Mouse (Mus musculus) ZHBTc4 (cell line): ENCODE measurements around the gene Myh10.
A peak's percentile ranks its signal among the peaks of the same experiment; 100 is the strongest.
"Not testable (repeated sequence)": the region's sequence is repeated elsewhere in the genome, so short reads cannot be mapped to it uniquely, and the experiment has no call there.

Experiments used
- DNase-seq: peaks from one replicate; pipeline ENCODE4 v3.0.0-alpha.2; 2011; ENCODE audit warnings: low read depth, low spot score

The Myh10 gene

DNA sequence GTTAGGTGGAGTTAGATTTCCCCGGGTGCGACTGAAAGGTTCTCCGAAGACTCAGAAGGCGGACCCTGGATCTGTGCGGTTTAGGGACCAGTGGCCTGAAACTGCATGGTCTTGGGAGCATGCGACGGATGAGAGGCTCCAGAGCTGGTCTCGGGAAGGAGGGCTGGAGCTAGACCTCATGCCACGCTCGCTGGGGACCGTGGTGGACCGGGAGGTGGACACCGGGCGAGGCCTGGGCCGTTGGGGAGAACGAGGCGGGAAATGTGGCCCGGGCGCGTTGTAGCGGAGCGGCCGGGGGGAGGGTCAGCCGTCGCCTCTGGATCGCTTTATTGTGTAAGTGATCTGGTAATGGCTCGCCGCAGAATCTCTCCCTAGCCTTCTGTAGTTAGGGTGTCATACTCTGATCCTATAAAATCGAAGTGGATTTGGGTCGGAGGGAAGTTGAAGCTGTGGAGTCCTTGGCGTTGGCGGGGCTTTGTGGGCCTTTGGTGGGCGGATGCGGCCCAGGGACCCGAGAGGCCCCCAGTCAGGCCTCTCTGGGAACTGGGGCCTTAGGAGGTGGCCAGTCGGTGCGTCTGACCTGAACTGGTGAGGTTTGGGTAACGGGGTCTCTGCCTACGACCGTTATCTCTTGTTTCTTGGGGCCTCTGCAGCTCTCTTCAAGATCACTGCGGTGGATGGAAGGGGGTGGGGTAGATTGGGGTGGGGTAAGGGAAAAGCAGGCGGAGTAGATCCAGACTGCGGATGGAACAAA is 1.5 kb downstream of the Myh10 start:
- peak; percentile 36 for DNase-seq

DNA sequence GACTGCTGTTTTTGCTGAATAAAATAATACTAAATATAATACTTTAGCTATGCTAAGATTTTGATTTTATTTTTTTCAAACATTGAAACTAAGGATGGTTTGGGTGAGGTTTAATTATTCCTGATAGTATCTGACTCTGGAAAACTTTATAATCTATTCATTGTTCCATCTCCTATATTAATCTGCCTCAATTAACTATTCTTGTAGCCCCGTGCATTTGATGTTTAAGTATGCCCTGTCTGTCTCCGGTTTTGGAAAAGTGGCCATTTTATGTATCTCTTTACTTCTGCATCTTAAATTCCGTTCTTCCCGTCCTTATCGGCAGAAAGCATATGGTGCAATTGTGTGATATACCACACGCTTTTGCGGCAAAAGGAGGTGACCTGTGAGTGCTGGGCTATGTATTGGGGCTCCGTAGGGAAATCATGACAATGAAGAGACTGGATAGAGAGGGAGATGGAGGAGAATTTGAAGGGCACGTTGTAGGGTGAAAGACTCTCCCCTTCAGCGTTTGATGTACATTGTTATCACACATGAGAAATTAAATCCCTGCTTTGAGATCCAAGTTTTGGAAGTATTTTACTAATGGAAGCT is 2.2 kb downstream of the Myh10 start:
- DNase-seq = no peak

DNA sequence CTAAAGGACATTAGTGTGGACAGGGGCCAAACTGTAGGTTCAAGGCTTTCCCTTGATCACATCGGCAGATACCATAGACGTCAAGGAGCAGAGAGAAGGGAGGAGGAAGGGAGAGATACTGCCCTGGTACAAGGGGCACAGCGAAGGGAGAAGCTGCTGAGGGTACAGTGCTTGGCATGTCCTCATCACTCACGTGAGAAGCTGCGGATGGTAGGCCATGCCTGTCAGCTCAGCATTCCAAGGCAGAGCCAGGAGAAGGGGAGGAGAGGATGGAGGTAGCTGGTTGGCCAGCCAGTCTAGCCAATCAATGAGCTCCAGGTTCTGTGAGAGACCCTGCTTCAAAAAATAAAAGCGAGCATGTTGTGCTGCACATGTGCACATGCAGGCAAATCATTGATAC is 11.0 kb downstream of the Myh10 start:
- DNase-seq = no peak

DNA sequence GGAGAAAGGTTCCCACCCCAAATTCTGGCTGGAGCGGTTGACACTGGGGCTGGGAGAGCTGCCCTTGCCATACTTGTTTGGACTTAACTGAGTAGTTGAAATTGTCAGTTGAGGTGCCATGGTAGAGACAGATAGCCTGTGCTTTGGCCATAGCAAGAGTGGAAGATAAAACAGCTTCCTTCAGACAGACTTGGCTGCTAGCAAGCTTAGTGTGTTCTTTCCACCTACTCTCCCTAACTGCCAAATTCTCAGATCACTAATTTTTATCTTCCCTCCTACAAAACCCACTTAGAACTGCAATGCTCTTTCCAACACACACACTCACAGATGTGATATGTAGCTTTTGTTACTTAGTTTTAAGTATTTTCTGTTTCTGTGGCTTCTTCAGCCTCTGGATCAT is 12.0 kb downstream of the Myh10 start:
- DNase-seq = no peak

DNA sequence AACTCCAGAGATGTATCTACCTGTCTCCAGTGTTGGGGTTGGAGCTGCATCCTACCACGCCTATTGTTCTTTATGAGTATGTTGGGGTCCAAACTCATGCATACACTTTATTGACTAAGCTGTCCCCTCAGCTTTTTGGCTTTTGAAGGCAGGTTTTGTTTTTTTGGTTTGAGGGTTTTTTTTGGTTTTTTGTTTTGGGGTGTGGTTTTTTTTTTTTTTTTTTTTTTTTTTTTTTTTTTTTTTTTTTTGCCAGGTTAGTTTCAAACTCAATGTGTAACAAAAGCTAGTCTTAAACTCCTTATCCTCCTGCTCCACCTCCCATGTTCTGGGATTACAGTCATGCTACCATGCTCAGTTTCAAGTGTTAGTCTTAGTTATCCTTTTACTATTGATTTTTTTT is 12.9 kb downstream of the Myh10 start:
- no peak for DNase-seq

DNA sequence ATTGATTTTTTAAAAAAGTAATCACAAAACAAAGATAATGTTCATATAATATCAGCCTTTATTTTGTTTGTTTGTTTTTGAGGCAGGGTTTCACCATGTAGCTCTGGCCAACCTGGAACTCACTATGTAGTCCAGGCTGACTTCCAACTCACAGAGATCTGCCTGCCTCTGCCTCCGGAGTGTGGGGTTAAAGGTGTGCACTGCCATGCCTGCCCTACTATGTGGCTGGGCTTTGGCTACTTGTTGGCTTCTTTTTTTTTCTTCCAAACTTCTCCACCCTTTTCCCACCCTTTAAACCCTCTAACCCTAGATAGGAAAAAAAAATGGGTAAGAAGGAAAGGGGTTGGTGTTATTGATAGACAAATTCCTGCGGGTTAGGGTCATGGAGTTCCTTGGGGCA is 13.5 kb downstream of the Myh10 start:
- DNase-seq = no peak

DNA sequence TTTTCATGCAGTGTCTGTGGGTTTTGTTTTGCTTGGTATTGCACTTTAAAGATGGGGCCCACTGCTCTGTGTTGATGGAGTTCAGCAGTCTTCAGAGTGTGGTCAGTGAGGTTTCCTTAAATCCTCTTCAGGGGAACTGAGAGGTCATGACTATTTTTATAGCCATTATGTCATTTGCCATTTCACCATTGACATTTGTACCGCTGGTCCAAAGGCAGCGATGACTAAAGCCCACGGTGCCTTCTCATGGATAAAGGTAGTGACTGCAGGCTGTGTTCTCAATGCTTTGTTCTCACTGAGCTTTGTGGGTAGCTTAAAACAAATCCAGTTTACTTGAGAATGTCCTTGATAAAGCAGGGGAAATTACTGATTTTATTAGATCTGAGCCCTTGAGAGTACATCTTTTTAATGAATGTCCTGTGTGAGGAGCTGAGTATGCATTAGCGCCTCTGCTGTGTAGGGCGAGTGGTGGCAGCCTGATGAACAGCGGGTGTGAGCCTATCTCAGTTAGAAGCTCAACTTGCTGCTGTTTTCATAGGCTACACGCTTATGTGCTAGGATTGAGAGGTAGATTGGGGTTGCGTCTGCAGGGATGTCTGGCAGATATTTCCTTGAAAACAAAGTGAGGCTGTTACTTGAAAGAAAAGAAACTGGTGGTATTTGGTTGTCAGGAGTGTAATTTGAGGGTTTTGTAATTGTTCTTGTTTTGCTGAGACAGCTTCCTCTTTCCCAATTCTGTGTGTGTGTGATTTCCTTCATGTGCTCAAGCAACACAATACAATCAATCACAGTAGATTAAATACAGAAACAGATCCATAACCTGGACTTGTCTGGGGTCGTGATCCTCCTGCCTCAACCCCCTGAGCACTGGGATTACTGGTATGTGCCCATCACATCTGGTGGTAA is 15.4 kb downstream of the Myh10 start:
- DNase-seq = no peak

DNA sequence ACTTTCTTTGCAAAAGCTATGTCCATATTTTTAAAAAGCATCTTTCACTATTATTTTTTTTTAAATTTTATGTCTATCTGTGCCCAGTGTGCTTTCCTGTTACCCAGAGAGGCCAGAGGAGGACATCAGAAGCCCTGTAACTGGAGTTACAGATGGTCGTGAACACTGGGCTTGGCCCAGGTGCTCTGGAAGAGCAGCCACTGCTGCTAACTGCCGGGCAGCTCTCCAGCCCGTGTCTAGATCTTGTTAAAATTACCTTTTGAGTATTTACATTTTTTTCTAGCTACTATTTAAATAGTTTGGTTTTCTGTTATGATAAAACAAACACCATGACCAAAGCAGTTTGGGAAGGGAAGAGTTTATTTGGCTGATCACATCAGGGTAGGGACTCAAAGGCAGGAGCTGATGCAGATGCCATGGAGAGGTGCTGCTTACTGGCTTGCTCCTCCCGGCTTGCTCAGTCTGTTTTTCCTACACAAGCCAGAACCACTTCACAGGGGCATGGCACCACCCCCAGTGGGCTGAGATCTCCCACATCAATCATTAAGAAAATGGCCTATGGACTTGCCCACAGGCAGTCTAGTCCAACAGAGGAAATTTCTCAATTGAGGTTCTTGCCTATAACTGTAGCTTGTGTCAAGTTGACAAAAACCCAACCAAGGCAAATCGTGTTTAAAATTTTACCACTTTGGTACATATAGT is 16.7 kb downstream of the Myh10 start:
- no peak for DNase-seq

DNA sequence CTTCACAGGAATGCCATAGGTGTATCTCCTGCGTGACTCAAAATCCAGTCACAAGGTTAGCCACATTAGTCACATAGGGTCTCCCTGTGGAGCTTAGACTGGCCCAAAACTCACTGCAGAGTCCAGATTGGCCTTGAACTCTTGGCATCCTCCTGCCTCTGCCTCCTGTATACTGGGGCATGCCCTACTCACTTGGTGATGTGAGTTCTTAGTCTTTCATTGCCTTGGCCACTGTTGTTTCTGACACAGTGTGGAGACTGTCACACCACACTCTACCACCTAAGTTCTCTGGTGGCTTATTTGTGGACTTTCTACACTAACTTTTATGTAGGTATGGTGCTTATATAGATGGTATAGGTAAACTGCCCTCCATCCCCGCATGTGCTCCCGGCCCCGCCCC is 24.8 kb downstream of the Myh10 start:
- DNase-seq = no peak

DNA sequence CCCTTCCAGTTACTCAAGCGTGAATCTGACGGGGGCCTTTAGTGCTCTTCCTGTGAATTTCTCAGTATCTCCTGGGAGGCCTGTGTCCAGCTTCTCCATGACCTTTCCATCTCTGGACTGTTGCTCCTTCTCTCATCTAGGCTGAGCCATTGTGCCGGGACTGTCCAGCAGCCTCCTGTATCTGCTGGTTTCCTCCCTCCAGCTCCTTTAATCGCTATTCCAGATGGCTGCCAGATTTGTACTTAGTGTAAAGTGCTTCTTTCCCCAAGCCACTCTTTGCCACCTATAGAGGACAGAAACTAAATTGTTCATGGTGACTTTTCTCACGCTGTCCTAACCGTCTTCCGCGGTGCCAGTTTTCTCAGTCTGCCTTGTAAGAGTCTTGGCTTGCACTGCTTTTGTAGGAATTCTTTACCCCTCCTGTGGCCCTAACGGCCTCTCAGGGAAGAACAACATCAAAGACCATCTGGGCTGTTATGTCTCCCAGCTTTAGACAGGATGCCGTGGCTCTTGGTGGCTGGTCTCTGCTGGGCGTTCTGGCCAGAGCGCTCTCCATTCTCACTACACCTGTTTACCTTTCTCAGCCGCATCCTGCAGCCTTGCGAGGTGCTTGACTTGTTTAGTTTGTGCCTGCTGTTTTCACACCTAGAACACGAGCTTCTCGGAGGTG is 25.9 kb downstream of the Myh10 start:
- DNase-seq = no peak

DNA sequence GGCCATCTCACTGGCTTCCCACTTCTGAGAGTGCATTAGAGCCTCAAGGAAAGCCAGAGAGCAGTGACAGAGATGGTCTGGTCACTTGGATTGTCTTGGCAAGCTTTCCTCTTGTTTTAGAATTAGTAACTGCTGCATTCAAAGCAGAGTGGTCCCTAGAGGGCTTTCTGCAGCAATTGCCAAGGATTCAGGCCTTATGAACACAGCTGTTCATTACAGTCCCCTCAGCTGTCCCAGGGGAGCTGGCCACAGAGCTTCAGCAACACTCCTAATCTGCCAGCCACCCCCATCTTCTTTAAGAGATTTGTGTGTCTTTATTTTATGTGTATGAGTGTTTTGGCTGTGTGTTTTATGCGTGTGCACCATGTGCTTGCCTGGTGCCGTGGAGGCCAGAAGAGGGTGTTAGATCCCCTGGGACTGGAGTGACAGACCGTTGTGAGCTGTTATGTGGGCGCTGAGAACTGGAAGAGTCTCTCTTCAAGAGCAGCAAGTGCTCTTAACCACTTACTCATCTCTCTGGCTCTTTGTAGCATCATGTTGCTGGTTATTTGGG is 27.8 kb downstream of the Myh10 start:
- no peak for DNase-seq

DNA sequence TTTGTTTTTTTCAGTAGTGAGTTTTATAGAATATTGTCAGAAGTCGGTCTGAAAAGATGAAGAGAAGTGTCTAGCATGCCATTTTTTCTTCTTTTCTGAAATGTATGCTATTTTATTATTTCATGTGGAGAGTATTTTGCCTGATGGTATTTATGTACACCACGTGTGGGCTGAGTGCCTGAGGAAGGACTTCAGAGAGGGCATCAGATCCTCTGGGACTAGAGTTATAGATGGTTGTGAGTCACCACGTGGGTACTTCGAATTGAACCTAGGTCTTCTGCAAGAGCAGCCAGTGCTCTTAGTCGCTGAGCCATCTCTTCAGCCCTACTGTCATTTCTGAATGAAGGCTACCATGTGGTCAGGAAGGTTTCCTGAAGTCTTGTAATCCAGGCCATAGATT is 28.4 kb downstream of the Myh10 start:
- DNase-seq = no peak

DNA sequence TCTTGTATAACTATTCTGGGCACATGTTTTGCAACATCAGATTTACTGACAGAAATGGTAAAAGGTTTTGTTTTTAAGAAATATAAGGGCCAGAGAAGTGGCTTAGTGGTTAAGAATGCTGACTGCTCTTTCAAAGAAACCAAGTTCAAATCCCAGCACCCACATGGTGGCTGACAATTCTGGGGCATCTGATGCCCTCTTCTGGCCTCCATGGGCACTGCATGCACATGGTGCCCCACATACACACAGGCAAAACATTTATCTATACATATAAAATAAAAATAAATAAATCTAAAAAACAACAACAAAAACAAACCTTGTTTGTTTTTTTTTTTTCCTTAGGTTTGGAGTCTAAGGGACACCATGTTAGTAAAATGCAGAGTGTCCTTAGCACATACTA is 32.8 kb downstream of the Myh10 start:
- DNase-seq = peak; percentile 59

DNA sequence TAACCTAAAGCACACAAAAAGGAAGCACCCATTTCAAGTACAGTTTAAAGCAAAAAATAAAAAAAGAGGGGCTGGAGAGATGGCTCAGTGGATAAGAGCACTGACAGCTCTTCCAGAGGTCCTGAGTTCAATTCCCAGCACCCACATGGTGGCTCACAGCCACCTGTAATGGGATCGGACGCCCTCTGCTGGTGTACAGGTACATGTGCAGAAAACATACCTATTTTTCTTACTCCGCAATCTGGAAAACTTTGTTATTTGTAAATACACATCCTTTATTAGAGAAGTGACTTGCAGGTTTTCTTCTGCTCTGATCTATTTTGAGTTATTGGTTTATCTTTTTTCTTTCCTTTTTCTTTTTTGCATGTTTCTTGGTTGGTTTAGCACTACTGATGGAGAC is 37.3 kb downstream of the Myh10 start:
- no peak for DNase-seq

DNA sequence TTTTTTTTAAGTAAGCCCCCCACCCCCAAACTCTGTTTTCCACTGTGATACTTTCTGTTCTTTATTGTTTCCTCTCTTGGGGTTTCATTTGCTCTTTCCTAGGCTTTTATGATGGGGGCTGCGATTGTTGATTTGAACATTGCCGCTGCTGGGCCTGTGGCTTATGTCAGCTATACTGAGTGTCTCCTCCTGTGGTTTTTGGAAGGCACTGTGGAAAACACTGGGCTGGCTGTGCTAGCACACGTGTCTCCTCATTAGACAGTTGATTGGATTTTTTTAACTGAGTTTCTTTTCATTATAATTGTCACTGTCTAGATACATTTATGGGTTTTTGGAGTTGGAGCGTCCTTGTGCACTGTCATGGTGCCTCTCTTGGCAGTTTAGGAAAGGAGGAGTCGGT is 39.4 kb downstream of the Myh10 start:
- DNase-seq = no peak

DNA sequence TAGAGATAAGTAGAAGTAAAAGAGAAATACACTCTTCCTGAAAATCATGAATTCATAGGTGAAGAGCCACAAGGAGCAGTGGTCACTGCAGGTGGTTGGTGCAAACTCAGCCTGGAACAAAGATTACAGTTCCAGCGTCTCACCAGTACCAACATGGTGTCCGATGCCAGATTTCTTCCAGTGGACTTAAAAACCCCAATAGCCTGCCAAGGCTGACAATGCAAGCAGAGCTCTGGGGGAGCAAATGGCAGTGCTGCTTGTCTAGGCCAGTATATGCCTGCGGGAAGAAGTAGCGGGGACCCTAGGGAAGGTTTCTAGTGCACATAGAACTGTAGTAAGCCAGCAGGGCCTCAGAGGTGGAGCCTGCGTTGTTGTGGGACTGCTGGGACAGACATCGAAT is 40.7 kb downstream of the Myh10 start:
- no peak for DNase-seq

DNA sequence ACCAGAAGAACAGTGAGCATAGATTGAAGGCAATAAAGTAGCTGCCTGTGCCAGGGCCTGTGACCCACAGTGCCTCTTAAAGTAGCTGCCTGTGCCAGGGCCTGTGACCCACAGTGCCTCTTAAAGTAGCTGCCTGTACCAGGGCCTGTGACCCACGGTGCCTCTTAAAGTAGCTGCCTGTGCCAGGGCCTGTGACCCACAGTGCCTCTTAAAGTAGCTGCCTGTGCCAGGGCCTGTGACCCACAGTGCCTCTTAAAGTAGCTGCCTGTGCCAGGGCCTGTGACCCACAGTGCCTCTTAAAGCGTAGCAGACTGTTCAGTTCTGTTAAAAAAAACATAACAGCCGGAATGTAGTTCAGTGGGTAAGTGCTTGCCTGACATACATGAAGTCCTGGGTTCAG is 42.0 kb downstream of the Myh10 start:
- not testable (repeated sequence) for DNase-seq

DNA sequence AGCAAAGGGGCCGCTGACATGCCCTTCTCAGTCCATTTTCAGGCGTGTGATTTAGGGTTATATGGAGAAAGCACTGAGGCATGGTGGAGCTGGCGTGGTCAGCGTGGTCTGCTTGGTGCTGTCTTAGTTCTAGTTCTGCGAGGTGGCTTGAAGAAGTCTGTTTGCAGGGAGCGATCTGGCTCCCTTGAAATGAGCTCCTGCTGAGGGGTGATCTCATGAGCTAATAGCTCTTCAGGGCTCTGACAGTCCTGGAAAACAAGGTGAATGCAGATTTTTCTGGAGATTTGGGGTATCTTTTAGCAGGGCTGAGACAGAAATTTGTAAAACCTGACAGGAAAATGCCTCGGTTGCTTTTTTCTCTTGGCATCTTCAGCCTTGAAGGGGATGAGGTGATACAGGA is 48.1 kb downstream of the Myh10 start:
- DNase-seq = no peak

DNA sequence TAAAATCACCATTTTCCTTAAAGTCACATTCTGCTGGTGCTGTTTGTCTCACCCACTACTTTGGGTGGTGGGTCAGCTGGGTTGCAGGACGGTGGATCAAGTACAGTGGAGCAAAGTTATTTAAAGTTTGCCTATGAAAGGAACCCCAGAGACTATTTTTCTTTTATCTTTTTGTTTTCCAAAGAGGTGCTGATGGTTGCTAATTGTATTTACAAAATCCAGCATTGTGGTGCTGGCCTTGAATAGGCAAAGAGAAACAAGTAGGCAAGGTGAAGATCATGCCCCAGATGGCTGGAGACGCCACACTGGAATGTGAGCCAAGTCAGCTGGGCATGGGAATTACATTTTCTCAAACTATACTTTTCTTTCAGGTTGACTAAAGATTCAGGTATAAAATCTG is 51.3 kb downstream of the Myh10 start:
- peak; percentile 57 for DNase-seq

DNA sequence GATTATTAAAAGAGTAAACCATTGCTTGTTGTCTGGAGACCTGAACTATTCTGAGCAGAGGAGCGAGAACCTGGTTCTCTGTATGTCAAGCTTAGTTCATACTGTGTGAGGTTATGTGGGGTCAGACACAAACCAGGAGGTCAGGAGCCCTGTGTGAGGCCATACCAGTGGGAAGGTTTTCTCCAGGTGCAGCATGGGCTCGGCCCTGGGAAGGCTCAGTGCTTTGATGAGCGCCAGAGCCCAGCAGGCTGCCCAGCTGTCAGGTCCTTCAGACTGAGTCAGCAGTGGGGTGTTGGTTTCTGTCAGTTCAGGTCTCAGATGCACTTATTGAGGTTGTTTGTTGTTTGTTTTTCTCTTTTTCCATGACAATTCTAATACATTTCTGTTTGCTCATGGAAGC is 52.8 kb downstream of the Myh10 start:
- no peak for DNase-seq
